Mouse (Mus musculus): ENCODE data around the gene 2300009A05Rik.

- TF ChIP-seq EP300 (IDR thresholded peaks at IDR 0.05; ENCODE audit: low read depth) (no peak), CTCF (IDR thresholded peaks at IDR 0.05; ENCODE audit: low read depth) (no peak)
Observed at GRCm38 (mm10) chr9:63391307-63391706, 7.7 kb downstream of the 2300009A05Rik start.
